Mouse (Mus musculus): ENCODE measurements around the gene C1s2.
"Not testable (repeated sequence)": the region's sequence is repeated elsewhere in the genome, so short reads cannot be mapped to it uniquely, and the experiment has no call there.

Gene C1s2

GRCm38 (mm10) chr6:124635985-124636384 lies at the start of gene C1s2:
Gene C1s2 (minus strand): TSS chr6:124636085.
- not testable (repeated sequence) for DNase-seq (ENCODE audit: low read depth, low spot score)

DNA sequence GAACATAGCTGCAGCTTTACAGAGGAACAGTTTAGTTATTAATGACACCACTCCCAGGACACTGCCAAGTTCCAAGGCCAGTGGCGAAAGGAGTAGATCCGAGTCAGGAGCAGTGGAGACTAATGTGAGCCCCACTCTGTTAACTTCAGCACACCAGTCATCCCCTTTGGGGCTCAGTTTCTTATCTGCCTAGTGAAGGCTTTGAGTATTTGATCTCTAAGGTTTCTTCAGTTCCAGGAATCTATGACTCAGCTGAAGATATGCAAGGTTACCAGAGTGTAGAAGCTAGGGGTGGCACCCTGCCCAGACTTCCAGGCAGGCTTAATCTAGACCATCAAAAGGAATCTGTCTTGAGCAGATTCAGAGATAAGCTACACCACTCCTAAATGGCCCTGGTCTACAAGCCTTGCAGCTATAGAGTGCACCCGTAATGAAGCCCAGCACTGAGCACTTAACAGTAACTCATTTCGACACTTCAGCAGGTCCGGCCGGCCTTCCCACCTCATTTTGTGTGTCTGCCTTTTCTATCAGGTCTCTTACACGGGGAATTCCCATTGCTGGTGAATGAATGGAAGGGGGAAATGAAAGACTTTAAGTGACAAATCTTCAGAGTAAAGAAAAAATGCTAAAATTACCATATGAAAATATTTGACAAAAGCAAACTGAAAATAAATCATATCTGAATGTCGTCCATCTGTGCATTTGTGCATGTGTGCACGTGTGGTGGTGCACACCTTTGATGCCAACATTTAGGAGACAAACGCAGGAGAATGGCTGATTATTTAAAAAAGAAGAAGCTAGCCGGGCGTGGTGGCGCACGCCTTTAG lies 47.9 kb upstream of the C1s2 start:
- peak; percentile 75 for DNase-seq (ENCODE audit: low read depth, low spot score)

DNA sequence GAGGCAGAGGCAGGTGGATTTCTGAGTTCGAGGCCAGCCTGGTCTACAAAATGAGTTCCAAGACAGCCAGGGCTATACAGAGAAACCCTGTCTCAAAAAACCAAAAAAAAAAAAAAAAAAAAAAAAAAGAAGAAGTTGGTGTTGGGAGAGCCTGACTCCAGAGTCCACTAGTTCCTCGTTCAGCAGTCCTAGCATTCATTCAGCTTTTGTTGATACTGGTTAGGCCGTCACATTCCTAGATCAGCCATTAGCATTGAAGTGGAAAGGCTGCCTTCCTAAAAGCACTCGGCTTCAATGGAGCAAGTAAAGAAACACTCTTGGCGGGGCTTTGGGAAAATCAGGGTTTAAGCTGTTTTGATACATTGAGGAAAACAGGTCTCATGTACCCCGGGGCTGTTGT lies 46.4 kb upstream of the C1s2 start:
- not testable (repeated sequence) for DNase-seq (ENCODE audit: low read depth, low spot score)

GRCm38 (mm10) chr6:124679486-124679885 lies 43.6 kb upstream of the C1s2 start:
- DNase-seq (ENCODE audit: low read depth, low spot score), result no peak

DNA sequence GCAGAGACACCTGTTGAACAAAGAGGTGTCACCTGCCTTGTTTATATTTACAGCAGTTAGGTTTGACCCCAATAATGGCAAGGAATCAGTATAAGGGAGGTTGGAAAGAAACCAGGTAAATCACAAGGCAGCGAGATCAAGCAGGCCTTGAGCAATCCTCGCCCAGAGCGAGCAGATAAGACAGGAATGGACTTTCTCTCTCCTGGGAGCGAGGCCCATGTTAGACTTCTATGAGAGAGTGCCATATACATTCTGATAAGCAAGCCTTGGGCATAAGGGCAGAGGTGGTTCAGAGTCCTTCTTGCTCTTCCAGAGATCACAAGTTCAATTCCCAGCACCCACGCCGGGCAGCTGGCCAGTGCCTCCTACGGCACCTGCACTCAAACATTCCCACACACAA lies 42.9 kb upstream of the C1s2 start:
- DNase-seq (ENCODE audit: low read depth, low spot score), result no peak

DNA sequence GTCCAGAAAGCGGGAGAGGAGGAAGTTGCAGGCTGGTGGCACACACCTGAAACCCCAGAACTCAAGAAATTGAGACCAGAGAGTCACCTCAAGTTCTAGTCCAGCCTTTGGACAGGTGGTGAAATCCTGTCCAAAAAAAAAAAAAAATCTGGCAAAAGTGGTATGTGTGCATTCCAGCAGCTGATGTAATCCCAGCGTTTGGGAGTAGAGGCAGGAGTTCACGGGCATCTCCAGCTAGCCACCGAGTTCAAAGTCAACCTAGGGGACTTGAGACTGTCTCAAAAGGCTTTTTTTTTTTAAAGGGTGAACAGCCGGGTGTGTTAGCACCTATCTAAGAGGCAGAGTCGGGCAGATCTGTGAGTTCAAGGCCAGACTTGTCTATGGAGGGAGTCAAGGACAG lies 40.3 kb upstream of the C1s2 start:
- DNase-seq (ENCODE audit: low read depth, low spot score), result no peak

GRCm38 (mm10) chr6:124674591-124674990 lies 38.7 kb upstream of the C1s2 start:
- no peak for DNase-seq (ENCODE audit: low read depth, low spot score)

- DNase-seq (ENCODE audit: low read depth, low spot score), result no peak
Observed at GRCm38 (mm10) chr6:124673619-124674018, 37.7 kb upstream of the C1s2 start.

DNA sequence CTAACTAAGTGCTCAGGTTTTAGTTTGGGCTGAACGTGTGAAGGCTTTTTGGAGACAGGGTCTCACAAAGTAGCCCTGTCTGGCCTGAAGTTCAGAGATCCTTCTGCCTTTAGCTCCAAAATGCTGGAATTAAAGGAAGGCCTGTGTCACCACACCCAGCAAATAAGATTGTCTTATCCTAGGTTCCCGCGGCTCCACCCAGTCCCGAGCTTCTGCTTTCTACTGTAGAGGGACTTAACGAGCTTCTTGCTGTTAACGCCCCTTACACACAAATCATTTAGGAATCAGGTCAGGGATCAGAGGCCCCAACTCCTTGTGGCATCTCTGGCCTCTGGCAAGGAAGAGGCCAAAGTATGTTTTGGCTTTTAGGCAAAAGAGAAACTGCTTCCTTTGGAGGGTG lies 36.2 kb upstream of the C1s2 start:
- no peak for DNase-seq (ENCODE audit: low read depth, low spot score)

GRCm38 (mm10) chr6:124670281-124670900 lies 34.5 kb upstream of the C1s2 start:
- DNase-seq (ENCODE audit: low read depth, low spot score), result no peak

- no peak for DNase-seq (ENCODE audit: low read depth, low spot score)
Observed at GRCm38 (mm10) chr6:124669234-124669859, 33.5 kb upstream of the C1s2 start.

DNA sequence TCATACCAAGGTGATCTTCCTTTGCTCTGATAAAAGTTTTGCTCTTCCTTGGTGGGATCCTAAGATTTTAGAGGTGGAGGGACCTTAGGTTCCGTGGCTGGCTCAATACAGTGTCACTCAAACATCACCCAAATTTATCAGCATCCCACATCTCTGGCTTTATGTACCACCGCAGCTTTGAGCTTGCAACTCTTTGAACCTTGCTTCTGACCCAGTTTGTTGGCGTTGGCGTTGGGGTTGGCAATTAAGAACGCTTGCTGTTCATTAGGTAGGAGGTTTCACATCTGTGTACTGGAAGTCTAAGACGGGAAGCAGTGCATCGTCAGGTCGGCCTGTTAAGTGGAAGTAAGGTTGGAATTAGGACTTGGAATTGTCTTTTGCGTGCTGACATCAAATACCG lies 29.1 kb upstream of the C1s2 start:
- DNase-seq (ENCODE audit: low read depth, low spot score), result no peak

DNA sequence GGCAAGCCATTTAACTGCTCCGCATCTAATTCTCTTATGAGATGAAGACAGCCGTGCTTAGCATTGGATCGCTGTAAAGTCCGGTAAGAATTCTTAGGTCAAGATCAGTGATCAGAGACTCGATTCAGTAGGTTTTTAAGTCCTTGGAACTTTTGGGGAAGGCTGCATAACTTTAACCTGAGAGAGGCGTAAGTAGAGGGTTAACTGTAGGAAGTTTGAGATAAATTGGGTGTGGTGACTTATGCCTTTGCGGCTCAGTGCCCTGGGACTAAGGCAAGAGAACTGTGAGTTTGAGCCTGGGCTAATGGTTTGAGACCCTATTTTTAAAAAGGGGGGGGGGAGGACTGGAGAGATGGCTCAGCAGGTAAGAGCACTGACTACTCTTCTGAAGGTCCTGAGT lies 28.4 kb upstream of the C1s2 start:
- DNase-seq (ENCODE audit: low read depth, low spot score), result no peak

- DNase-seq (ENCODE audit: low read depth, low spot score), result no peak
Observed at GRCm38 (mm10) chr6:124663424-124663795, 27.5 kb upstream of the C1s2 start.

- peak; percentile 100 for DNase-seq (ENCODE audit: low read depth, low spot score)
Observed at GRCm38 (mm10) chr6:124662477-124663423, 26.9 kb upstream of the C1s2 start, which contains the start of gene Lpcat3. Gene Lpcat3 (plus strand): TSS chr6:124663027.

DNA sequence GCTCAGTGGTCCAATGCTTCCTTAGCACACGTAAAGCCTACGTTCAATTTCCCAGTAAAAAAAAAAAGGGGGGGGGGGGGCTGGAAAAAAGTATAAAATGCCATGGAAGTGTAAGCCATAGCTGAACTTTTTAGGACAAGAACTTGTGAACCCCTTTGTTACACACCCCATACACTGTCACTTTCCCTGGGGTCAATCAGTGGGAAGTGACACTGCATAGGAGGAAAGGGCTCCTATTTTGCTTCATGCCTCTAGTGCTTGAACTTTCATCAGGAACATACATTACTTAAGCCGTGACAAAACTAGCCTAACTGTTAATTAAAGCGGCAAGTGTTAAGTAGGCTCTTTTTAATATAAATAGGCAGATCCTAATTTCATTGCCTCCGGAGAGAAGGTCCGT lies 26.1 kb upstream of the C1s2 start:
- DNase-seq (ENCODE audit: low read depth, low spot score), result no peak

DNA sequence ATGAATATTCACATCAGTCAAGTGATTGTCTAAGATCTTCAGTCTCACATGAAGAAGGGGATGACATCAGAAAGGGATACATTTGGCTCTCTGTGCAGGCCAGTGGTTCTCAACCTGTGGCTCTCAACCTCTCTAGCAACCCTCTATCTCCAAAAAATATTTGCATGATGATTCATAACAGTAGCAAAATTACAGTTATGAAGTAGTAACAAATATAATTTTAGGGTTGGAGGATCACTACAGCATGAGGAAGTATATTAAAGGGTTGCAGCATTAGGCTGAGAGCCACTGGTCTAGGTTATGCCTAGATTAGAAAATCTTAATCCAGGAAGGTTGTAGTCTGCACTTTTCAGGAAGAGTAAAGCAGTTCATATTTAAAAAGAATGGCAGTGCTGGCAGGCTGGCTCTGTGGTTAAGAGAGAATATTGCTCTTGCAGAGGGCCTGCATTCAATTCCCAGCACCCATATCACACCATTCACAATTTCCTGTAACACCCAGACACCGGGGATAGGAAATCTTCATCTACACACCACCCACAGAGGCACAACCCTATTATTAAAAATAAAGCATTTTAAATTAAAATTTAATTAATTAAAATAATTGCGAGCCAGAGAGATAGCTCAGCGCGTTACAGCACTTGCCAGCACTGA lies 25.4 kb upstream of the C1s2 start:
- peak; percentile 77 for DNase-seq (ENCODE audit: low read depth, low spot score)

- no peak for DNase-seq (ENCODE audit: low read depth, low spot score)
Observed at GRCm38 (mm10) chr6:124658067-124658466, 22.2 kb upstream of the C1s2 start.

DNA sequence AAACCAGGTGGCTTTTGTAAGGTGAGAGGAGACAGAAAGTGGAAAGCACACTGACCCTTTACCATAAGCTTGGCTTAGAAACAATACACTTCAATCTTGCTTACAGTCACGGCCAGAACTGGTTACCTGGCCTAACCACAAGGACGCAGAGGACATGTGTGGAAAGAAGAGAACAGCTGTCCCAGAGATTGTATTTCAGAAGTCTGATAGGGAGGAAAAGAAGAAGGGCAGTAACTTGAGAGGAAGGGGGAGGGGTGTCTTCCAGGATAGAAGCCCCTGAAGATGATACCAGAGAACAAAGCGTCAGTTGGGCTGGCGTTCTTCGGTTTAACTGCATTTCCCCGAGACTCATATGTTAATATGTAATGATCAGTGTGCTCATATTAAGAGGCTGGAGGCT lies 20.0 kb upstream of the C1s2 start:
- no peak for DNase-seq (ENCODE audit: low read depth, low spot score)

DNA sequence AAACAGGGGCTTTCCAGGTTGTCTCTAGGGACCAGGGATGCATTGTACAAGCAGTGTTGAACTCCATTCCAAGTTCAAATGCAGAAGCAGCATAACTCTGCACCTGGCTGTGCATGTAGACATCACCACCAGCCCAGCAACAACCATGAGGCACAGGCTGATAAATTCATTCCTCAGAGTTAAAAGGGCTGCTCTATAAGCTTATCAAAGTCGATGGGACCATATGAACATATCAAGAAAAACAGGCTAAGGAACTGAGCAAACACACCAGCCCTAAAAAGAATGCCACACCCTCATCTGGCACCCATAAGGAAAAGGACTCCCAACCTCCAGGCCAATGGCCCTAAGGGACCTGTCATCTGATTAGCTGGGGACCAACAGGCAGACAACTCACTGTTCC lies 10.5 kb upstream of the C1s2 start:
- DNase-seq (ENCODE audit: low read depth, low spot score), result no peak

GRCm38 (mm10) chr6:124640997-124641396 lies 5.1 kb upstream of the C1s2 start:
- peak; percentile 81 for DNase-seq (ENCODE audit: low read depth, low spot score)

Measured in A20 (cell line).